In genomic region chr13:51968103-51968502, GRCm38 (mm10) we compare ENCODE assay signal across 10 mouse cellular contexts.
"Had no signal": no experiment of that assay in that cellular context is flagged by ENCODE, and none has a peak within 500 bp of the region (broad histone marks: within the 10 kb centered on the region; RNA-seq: fewer than 3 reads in every experiment).

No protein-coding gene starts in this region.

- H3K4me3 ChIP-seq: limb, embryonic 12.5 days; liver, embryonic 13.5 days; midbrain, embryonic 13.5 days had no signal

- H3K36me3 ChIP-seq: limb, embryonic 12.5 days; liver, embryonic 13.5 days; midbrain, embryonic 13.5 days had no signal

- H3K9ac ChIP-seq: limb, embryonic 12.5 days; liver, embryonic 13.5 days; liver, postnatal 0 days; midbrain, embryonic 13.5 days had no signal

- DNase-seq: kidney, adult 8-10 months; kidney, postnatal 36 days; liver; liver, embryonic 13.5 days; liver, postnatal 0 days; retina, postnatal 1 day; thymus, postnatal 36 days had no signal

- H3K27me3 ChIP-seq: limb, embryonic 12.5 days; liver, embryonic 13.5 days had no signal

- H3K4me2 ChIP-seq: limb, embryonic 12.5 days; liver, embryonic 13.5 days; midbrain, embryonic 13.5 days had no signal

- H3K9me3 ChIP-seq: limb, embryonic 12.5 days; liver, embryonic 13.5 days; midbrain, embryonic 13.5 days had no signal

- H3K27ac ChIP-seq: liver, embryonic 13.5 days; midbrain, embryonic 13.5 days had no signal

- ATAC-seq: intestine, postnatal 0 days; liver, postnatal 0 days; midbrain, embryonic 13.5 days had no signal
